Mouse (Mus musculus) cerebellum, adult 9-11 months (tissue): ENCODE data around the gene Kiss1r.

Experiments
- DNase-seq: peaks from one replicate; pipeline ENCODE4 v3.0.0; 2022

The Kiss1r gene

GRCm38 (mm10) chr10:79943471-79943901 lies 26.7 kb downstream of the Kiss1r start:
- no peak for DNase-seq

GRCm38 (mm10) chr10:79945507-79946234 lies 28.9 kb downstream of the Kiss1r start:
- DNase-seq, result no peak

GRCm38 (mm10) chr10:79946752-79947322 lies 30.1 kb downstream of the Kiss1r start:
- no peak for DNase-seq

GRCm38 (mm10) chr10:79947502-79947901 lies 30.7 kb downstream of the Kiss1r start:
- DNase-seq, result no peak

GRCm38 (mm10) chr10:79949873-79950272 lies 33.1 kb downstream of the Kiss1r start:
- DNase-seq, result no peak

GRCm38 (mm10) chr10:79950661-79951060 lies 33.9 kb downstream of the Kiss1r start:
- no peak for DNase-seq

- no peak for DNase-seq
Observed at GRCm38 (mm10) chr10:79953946-79954345, 37.2 kb downstream of the Kiss1r start.

- DNase-seq, result no peak
Observed at GRCm38 (mm10) chr10:79955691-79956090, 38.9 kb downstream of the Kiss1r start.

- DNase-seq, result no peak
Observed at GRCm38 (mm10) chr10:79956643-79957154, 39.9 kb downstream of the Kiss1r start.

GRCm38 (mm10) chr10:79958140-79958816 lies 41.5 kb downstream of the Kiss1r start:
- peak; percentile 82 for DNase-seq

GRCm38 (mm10) chr10:79959412-79959811 lies 42.6 kb downstream of the Kiss1r start:
- peak; percentile 70 for DNase-seq

GRCm38 (mm10) chr10:79959847-79960601 lies 43.3 kb downstream of the Kiss1r start, which contains the start of gene Wdr18:
Wdr18 (plus strand) TSS chr10:79960152.
- DNase-seq, result peak; percentile 100

GRCm38 (mm10) chr10:79960671-79961294 lies 44.0 kb downstream of the Kiss1r start:
- peak; percentile 53 for DNase-seq

- no peak for DNase-seq
Observed at GRCm38 (mm10) chr10:79964727-79965126, 48.0 kb downstream of the Kiss1r start.

GRCm38 (mm10) chr10:79965325-79965724 lies 48.6 kb downstream of the Kiss1r start:
- no peak for DNase-seq

- peak; percentile 77 for DNase-seq
Observed at GRCm38 (mm10) chr10:79966886-79967400, 50.2 kb downstream of the Kiss1r start.

- DNase-seq, result no peak
Observed at GRCm38 (mm10) chr10:79968181-79968580, 51.4 kb downstream of the Kiss1r start.

GRCm38 (mm10) chr10:79969124-79969568 lies 52.4 kb downstream of the Kiss1r start:
- DNase-seq, result no peak

GRCm38 (mm10) chr10:79970415-79971182 lies 53.8 kb downstream of the Kiss1r start, which contains the start of gene Grin3b:
Grin3b (plus strand) TSS chr10:79970715.
- no peak for DNase-seq

GRCm38 (mm10) chr10:79971183-79971497 lies 54.4 kb downstream of the Kiss1r start:
- DNase-seq, result no peak
